Mouse (Mus musculus) layer of hippocampus, postnatal 36 days (tissue): ENCODE results near the gene Ankar. TPM values are rescaled to one million over a fixed set of nuclear protein-coding genes. Genes with fewer than 3 reads are reported as not detected.

Experiments
- DNase-seq, 2 experiments: peaks; one replicate each; pipeline ENCODE4 v3.0.0; 2022
- total RNA-seq, 2 experiments: library from RNA; stranded (reverse); gene quantifications; 2 replicates each; pipeline ENCODE4 v1.2.3; 2021

The Ankar gene
- total RNA-seq, 2 experiments from 2014 or later: not detected

DNA sequence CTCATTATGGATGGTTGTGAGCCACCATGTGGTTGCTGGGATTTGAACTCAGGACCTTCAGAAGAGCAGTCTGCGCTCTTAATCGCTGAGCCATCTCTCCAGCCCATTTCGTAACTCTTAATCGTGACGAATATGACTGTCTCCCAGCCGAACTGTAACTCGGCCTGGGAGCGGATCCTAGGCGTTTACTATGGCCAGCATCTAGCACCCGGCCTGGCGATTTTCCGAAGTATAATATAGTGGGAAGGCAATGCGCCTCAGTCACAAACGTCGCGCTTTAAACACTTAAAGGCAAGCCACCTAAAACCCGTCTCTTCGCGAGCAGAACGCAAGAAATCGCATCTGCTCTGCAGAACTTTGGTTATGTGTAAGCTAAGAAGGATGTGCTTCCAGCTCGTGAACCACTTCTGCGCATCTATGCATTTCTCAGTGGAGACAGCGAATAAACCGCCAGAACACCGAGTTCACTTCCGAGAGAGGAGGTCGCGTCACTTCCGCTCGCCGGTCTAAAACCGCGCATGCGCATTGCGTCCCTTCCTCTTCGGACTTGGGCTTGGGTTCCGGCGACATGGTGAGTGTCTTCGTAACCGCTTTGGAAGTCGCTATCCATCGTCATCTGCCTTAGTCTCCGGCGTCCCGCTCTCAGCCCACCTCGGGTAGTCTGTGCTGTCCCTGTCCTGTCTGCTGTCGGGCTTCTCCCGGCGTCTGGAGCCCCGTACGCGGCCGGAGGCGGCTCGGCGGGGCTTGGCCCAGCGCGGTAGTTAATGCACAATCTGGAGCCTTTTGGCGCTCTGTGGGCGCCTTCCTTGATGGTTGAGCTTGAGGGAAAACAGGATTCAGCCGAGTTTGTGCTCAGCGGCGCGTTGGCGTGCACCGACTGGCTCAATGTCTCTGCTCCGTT lies 10.6 kb upstream of the Ankar start, which contains the start of gene Rpl37a:
TSS of gene Rpl37a (plus strand) at position 538 of the 901 bp plus-strand sequence.
- DNase-seq: peak; percentile 94 to 95

DNA sequence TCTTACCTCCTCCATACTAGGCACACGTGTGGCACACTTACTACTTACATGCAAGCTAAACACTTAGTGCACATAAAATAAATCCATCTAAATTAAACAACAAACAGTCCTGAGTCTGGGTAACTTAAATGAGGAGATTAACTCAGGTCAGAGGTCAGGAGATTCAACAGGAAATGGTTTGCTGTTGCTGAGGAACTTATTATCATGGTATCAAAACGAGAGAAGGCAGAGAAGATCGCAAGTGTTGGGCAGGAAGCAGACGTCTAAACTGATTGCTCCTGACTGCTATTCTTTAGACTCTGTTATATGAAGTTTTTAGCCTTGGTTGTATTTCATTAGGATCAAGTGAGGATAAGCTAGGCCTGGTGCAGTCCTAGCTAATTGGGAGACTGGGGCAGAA lies 7.1 kb upstream of the Ankar start:
- DNase-seq: no peak

DNA sequence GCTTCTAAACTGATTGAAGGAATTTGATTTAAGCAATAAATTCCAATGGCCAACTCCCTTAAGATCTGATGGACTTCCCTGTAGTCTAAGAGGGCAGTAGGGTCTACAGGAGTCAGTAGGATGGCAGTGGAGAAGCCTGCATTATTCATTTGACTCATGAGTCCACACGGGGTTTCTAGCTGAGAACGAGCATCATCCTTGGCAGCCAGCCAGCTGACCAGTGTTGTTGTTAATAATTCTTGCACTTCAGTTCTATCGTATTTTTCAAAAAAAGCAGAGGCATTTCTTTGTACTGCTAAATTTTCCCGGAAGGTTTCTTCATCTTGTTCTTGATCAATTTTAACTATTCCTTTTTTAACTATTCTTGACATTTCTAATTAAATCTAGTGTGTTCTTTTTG lies 1.7 kb downstream of the Ankar start:
- no peak for DNase-seq

DNA sequence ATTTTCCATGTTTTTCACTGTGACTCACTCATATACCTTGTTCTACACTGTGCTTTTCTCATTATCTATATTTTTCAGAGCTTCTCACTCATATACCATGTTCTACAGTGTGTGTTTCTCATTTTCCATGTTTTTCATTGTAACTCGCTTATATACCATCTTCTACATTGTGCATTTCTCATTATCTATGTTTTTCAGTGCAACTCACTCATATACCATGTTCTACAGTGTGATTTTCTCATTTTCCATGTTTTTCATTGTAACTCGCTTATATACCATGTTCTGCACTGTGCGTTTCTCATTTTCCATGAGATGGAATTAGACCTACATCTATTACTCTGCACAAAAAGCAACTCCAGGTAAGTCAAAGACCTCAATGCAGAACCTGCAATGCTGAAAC lies 4.1 kb downstream of the Ankar start:
- DNase-seq: no peak

DNA sequence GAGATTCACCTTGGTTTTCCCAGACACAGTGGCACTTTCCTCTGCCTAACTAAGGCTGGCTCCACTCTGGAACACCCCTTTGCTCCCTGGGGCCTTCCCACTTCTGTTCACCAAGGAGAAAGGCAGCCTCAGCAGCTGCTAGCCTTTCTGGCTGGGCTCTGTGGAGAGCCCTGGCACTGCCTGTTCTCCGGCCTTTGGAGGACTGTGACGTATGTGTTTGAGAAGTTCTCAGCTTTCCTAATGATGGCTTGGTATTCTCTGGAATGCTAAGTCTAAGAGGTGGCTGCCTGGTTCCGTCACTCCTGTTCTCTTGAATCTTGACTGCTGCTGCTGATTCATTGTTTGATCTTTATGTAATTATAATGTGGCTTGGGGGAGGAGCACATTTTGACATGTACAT lies 27.3 kb downstream of the Ankar start:
- DNase-seq: no peak

GRCm38 (mm10) chr1:72640658-72641410 lies 59.5 kb downstream of the Ankar start:
- peak; percentile 54 to 57 for DNase-seq

- no peak for DNase-seq
Observed at GRCm38 (mm10) chr1:72635221-72635620, 65.2 kb downstream of the Ankar start.

GRCm38 (mm10) chr1:72612172-72612571 lies 88.2 kb downstream of the Ankar start:
- no peak for DNase-seq

DNA sequence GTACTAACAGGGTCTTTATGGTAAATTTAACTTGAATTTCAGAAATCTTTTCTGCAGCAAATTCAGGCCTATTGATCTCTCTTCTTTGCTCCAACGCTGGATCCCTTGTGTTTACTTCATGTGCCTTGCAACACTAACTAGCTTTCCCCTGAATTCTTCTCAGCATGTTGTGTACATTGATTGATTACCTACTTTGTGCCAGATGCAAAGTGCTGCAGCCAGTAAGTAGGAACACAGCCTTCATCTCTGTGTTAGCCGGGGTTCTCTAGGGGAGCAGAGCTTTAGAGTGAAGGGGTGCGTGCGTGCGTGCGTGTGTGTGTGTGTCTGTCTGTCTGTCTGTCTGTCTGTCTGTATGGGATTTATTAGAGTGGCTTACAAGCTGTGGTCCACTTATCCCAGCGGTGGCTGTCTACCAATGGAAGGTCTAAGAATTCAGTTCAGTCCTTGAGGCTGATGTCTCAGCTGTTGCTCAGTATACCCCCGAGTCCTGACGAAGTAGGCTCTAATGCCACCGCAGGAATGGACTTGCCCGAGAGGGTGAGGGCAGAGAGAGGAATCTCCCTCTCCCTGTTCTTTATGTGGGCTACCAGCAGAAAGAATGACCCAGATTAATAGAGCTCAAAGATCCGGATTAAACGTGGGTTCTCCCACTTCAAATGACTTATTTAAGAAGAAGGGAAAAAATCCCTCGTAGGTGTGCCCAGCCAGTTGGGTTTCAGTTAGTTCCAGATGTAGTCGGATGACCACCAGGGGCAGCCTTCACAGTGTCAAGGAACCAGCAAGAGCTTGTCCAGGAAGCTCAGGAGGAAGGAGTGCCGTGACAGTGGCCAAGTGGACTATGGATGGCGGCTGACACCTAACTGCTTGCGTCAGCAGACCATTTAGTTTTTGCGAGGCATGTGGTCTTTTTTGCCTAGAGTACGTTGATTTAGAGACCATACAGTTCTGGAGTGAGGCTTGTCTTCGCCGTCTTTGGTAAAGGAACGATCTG lies 90.2 kb downstream of the Ankar start:
- no peak for DNase-seq

- no peak for DNase-seq
Observed at GRCm38 (mm10) chr1:72609129-72609528, 91.2 kb downstream of the Ankar start.

- no peak for DNase-seq
Observed at GRCm38 (mm10) chr1:72606186-72606673, 94.1 kb downstream of the Ankar start.

- no peak for DNase-seq
Observed at GRCm38 (mm10) chr1:72602803-72603202, 97.6 kb downstream of the Ankar start.

- no peak for DNase-seq
Observed at GRCm38 (mm10) chr1:72602186-72602585, 98.2 kb downstream of the Ankar start.

DNA sequence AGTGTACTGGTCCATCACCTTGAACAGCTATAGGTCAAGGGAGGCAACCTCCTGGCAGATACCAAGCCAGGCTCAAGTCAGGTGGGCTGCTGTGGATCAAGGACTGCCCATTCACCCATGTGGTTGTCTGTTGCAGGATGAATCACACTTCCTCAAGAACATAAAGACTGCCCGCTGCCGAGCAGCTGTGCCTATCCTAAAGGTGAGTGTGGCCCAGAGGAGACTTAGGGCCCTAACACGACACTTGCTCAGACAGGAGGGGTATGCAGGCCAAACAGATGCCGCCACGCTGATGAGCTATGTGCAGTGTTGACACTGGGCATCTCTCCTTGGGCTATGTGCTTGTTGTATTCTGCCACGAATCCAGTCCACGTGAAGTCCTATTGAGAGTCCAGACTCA lies 99.1 kb downstream of the Ankar start:
- no peak for DNase-seq

- DNase-seq: no peak
Observed at GRCm38 (mm10) chr1:72600778-72601177, 99.6 kb downstream of the Ankar start.

GRCm38 (mm10) chr1:72599146-72600101 lies 101.0 kb downstream of the Ankar start:
- no peak for DNase-seq

DNA sequence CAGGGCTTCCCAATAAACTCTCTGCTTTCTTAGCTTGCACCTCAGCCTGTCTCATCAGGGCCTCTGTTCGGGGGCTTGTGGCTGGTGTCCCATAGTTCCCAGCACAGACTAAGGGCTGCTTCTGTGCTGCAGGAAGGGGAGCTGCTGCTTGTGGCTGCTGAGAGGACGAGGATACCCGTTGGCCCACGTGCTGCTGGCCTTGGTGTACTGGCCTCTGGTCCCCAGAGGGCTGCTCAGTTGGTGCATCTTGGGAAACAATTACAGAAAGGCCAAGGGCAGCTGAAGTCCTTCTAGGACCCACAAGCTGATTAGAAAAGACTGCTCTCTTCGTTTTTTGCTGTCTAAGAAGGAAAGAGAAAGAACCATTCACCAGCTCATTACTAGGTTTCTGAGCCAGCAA lies 104.1 kb downstream of the Ankar start:
- no peak for DNase-seq

GRCm38 (mm10) chr1:72595686-72596085 lies 104.7 kb downstream of the Ankar start:
- DNase-seq: no peak

GRCm38 (mm10) chr1:72593340-72593951 lies 106.9 kb downstream of the Ankar start:
- peak; percentile 66 to 69 for DNase-seq
